Mouse (Mus musculus): Measurements from ENCODE around the gene Fen1. TPM values are rescaled to one million over a fixed set of nuclear protein-coding genes. Genes with fewer than 3 reads are reported as not detected.

Fen1 gene
- polyA plus RNA-seq, 1 experiment from 2014 or later: 62.2 TPM

- no peaks in the 10 kb centered on the region for H3K9me3 ChIP-seq (replicated peaks)
- no peak overlapping the region for H3K4me2 ChIP-seq (replicated peaks)
- WGBS: 45% methylated on average over 9 of the region's 9 CpGs
- no peaks in the 10 kb centered on the region for H3K4me1 ChIP-seq
- H3K27ac ChIP-seq (replicated peaks): no peak overlapping the region
- no peaks in the 10 kb centered on the region for H3K36me3 ChIP-seq
- H3K27me3 ChIP-seq: no peaks in the 10 kb centered on the region
- no peak overlapping the region for H3K4me3 ChIP-seq (replicated peaks)
- ATAC-seq (ENCODE audit: insufficient number of reproducible peaks, low FRiP score, low TSS enrichment, low read depth): no peak
- H3K9ac ChIP-seq: no peak overlapping the region
Measured at GRCm38 (mm10) chr19:10232327-10233017, 28.5 kb upstream of the Fen1 start.

GRCm38 (mm10) chr19:10231871-10232270, 27.9 kb upstream of the Fen1 start:
- H3K36me3 ChIP-seq: no peaks in the 10 kb centered on the region

GRCm38 (mm10) chr19:10231016-10231415, 27.0 kb upstream of the Fen1 start:
- no peak overlapping the region for H3K9ac ChIP-seq
- no peaks in the 10 kb centered on the region for H3K4me1 ChIP-seq
- H3K27me3 ChIP-seq: no peaks in the 10 kb centered on the region
- no peak overlapping the region for H3K27ac ChIP-seq (replicated peaks)
- H3K9me3 ChIP-seq (replicated peaks): no peaks in the 10 kb centered on the region
- H3K36me3 ChIP-seq: no peaks in the 10 kb centered on the region
- no peak overlapping the region for H3K4me3 ChIP-seq (replicated peaks)
- ATAC-seq (ENCODE audit: insufficient number of reproducible peaks, low FRiP score, low TSS enrichment, low read depth): no peak
- 13% methylated on average over 7 of the region's 7 CpGs for WGBS
- no peak overlapping the region for H3K4me2 ChIP-seq (replicated peaks)

More at GRCm38 (mm10) chr19:10231871-10232270, 27.9 kb upstream of the Fen1 start:
- Histone ChIP-seq H3K9ac (no peak overlapping the region), H3K27me3 (no peaks in the 10 kb centered on the region), H3K4me3 (replicated peaks) (no peak overlapping the region), H3K9me3 (replicated peaks) (no peaks in the 10 kb centered on the region), H3K27ac (replicated peaks) (no peak overlapping the region), H3K4me2 (replicated peaks) (no peak overlapping the region), H3K4me1 (no peaks in the 10 kb centered on the region)
- 23% methylated on average over 5 of the region's 5 CpGs for WGBS
- no peak for ATAC-seq (ENCODE audit: insufficient number of reproducible peaks, low FRiP score, low TSS enrichment, low read depth)

- no peak overlapping the region for H3K4me2 ChIP-seq (replicated peaks)
- no peak overlapping the region for H3K9ac ChIP-seq
- H3K27me3 ChIP-seq: no peaks in the 10 kb centered on the region
- 81% methylated on average over 4 of the region's 4 CpGs for WGBS
- no peak overlapping the region for H3K4me3 ChIP-seq (replicated peaks)
- no peak for ATAC-seq (ENCODE audit: insufficient number of reproducible peaks, low FRiP score, low TSS enrichment, low read depth)
- peaks cover 6% of the 10 kb centered on the region; the same call in 1 of the 2 replicates for H3K4me1 ChIP-seq
- no peaks in the 10 kb centered on the region for H3K36me3 ChIP-seq
- no peaks in the 10 kb centered on the region for H3K9me3 ChIP-seq (replicated peaks)
- no peak overlapping the region for H3K27ac ChIP-seq (replicated peaks)
Measured at GRCm38 (mm10) chr19:10225767-10226166, 21.8 kb upstream of the Fen1 start.

GRCm38 (mm10) chr19:10224637-10225453, 20.9 kb upstream of the Fen1 start:
- H3K4me3 ChIP-seq (replicated peaks): no peak overlapping the region
- no peaks in the 10 kb centered on the region for H3K36me3 ChIP-seq
- peaks cover 6% of the 10 kb centered on the region; the same call in 1 of the 2 replicates for H3K4me1 ChIP-seq
- ATAC-seq (ENCODE audit: insufficient number of reproducible peaks, low FRiP score, low TSS enrichment, low read depth): no peak
- 25% methylated on average over 26 of the region's 26 CpGs for WGBS
- no peak overlapping the region for H3K4me2 ChIP-seq (replicated peaks)
- no peaks in the 10 kb centered on the region for H3K9me3 ChIP-seq (replicated peaks)
- no peak overlapping the region for H3K9ac ChIP-seq
- H3K27ac ChIP-seq (replicated peaks): no peak overlapping the region
- H3K27me3 ChIP-seq: no peaks in the 10 kb centered on the region

- Histone ChIP-seq H3K27ac (replicated peaks) (no peak overlapping the region), H3K9me3 (replicated peaks) (no peaks in the 10 kb centered on the region), H3K4me2 (replicated peaks) (no peak overlapping the region), H3K36me3 (no peaks in the 10 kb centered on the region), H3K9ac (no peak overlapping the region), H3K4me1 (peaks cover 6% of the 10 kb centered on the region; the same call in 1 of the 2 replicates), H3K4me3 (replicated peaks) (no peak overlapping the region), H3K27me3 (no peaks in the 10 kb centered on the region)
- ATAC-seq (ENCODE audit: insufficient number of reproducible peaks, low FRiP score, low TSS enrichment, low read depth): no peak
- WGBS: 68% methylated on average over 4 of the region's 4 CpGs
Measured at GRCm38 (mm10) chr19:10223561-10223960, 19.6 kb upstream of the Fen1 start.

DNA sequence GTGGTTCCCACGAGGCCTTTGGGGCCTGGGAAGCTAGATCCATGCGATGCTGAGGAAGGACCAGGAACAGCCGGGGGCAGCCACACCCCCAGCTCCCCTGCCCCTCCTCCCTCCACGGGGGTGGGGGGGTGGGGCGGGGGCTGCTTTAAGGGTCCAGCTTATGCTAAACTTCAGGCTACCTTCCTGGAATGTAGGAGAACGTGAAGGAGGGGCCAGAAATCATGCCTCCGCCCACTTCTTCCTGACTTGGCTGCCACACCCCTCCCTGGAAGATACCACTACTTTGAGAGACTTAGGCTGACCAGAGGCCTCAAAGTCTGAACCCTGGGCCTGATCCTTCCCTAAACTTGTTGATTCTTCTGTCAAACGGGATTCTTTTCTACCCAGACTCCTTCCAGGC, 18.7 kb upstream of the Fen1 start:
- Histone ChIP-seq H3K4me2 (replicated peaks) (no peak overlapping the region), H3K4me1 (peaks cover 6% of the 10 kb centered on the region; the same call in 1 of the 2 replicates), H3K36me3 (no peaks in the 10 kb centered on the region), H3K27ac (replicated peaks) (no peak overlapping the region), H3K9ac (no peak overlapping the region), H3K4me3 (replicated peaks) (no peak overlapping the region), H3K27me3 (no peaks in the 10 kb centered on the region), H3K9me3 (replicated peaks) (no peaks in the 10 kb centered on the region)
- 29% methylated on average over 8 of the region's 8 CpGs for WGBS
- no peak for ATAC-seq (ENCODE audit: insufficient number of reproducible peaks, low FRiP score, low TSS enrichment, low read depth)

DNA sequence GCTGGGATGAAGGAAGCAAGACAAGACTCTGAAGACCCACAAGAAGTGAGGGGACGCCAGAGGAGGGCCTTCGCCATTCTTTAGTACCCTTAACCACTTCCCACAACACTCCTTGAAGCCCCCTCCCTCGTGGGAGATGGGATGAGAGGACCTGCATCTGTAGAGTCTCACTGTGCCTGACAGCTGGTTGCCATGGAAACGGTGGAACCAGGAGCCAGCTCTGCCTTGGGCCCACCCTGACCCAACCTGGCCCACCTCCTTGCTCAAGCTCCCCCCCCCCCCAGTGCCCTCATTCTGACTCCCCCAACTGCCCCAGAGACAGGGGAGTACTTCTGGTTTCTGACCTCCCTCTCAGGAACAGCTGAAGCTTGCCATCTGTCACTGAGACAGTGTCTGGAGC, 17.6 kb upstream of the Fen1 start:
- H3K9ac ChIP-seq: no peak overlapping the region
- H3K4me3 ChIP-seq (replicated peaks): no peak overlapping the region
- peaks cover 6% of the 10 kb centered on the region; the same call in 1 of the 2 replicates for H3K4me1 ChIP-seq
- H3K4me2 ChIP-seq (replicated peaks): no peak overlapping the region
- H3K27ac ChIP-seq (replicated peaks): no peak overlapping the region
- 61% methylated on average over 4 of the region's 4 CpGs for WGBS
- no peaks in the 10 kb centered on the region for H3K27me3 ChIP-seq
- H3K9me3 ChIP-seq (replicated peaks): no peaks in the 10 kb centered on the region
- no peaks in the 10 kb centered on the region for H3K36me3 ChIP-seq
- no peak for ATAC-seq (ENCODE audit: insufficient number of reproducible peaks, low FRiP score, low TSS enrichment, low read depth)

DNA sequence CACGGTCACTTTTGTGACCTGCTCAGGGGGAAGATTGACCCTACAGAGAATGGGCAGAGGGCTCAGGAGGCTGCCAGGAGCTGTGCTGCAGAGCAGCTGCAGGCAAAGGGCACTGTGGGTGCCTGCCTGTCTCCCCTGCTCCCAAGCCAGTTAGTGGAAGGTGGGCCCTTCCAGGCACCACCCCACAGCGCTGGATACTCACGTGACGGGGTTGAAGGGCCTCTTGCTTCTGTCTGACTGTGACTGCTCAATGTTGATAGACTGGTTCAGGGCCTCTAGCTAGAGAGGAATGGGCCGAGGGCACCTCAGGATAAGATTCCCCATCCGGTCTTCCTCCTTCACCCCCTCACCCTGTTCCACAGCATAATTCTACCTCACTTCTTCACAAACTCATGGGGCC, 15.6 kb upstream of the Fen1 start:
- Histone ChIP-seq H3K4me2 (replicated peaks) (no peak overlapping the region), H3K27ac (replicated peaks) (no peak overlapping the region), H3K9me3 (replicated peaks) (no peaks in the 10 kb centered on the region), H3K4me3 (replicated peaks) (no peak overlapping the region), H3K9ac (no peak overlapping the region), H3K36me3 (no peaks in the 10 kb centered on the region), H3K27me3 (no peaks in the 10 kb centered on the region), H3K4me1 (no peaks in the 10 kb centered on the region)
- 68% methylated on average over 6 of the region's 6 CpGs for WGBS
- no peak for ATAC-seq (ENCODE audit: insufficient number of reproducible peaks, low FRiP score, low TSS enrichment, low read depth)

- Histone ChIP-seq H3K4me3 (replicated peaks) (no peak overlapping the region), H3K36me3 (no peaks in the 10 kb centered on the region), H3K27ac (replicated peaks) (no peak overlapping the region), H3K4me1 (no peaks in the 10 kb centered on the region), H3K4me2 (replicated peaks) (no peak overlapping the region), H3K27me3 (no peaks in the 10 kb centered on the region), H3K9ac (no peak overlapping the region), H3K9me3 (replicated peaks) (no peaks in the 10 kb centered on the region)
- WGBS: 43% methylated on average over 3 of the region's 3 CpGs
- ATAC-seq (ENCODE audit: insufficient number of reproducible peaks, low FRiP score, low TSS enrichment, low read depth): no peak
Measured at GRCm38 (mm10) chr19:10219108-10219507, 15.1 kb upstream of the Fen1 start.

- H3K9me3 ChIP-seq (replicated peaks): no peaks in the 10 kb centered on the region
- no peak overlapping the region for H3K4me3 ChIP-seq (replicated peaks)
- H3K27me3 ChIP-seq: no peaks in the 10 kb centered on the region
- ATAC-seq (ENCODE audit: insufficient number of reproducible peaks, low FRiP score, low TSS enrichment, low read depth): no peak
- no peak overlapping the region for H3K4me2 ChIP-seq (replicated peaks)
- H3K36me3 ChIP-seq: peaks cover 17% of the 10 kb centered on the region; the same call in 1 of the 2 replicates
- H3K4me1 ChIP-seq: no peaks in the 10 kb centered on the region
- WGBS: 64% methylated on average over 8 of the region's 8 CpGs
- no peak overlapping the region for H3K9ac ChIP-seq
- H3K27ac ChIP-seq (replicated peaks): no peak overlapping the region
Measured at GRCm38 (mm10) chr19:10216101-10216500, 12.1 kb upstream of the Fen1 start.
